Mouse (Mus musculus) brain, embryonic 14.5 days (tissue): Measurements from ENCODE around the gene March4.

Experiments
- CTCF ChIP-seq: fragments of 200-500 bp; IDR thresholded peaks from 2 replicates; pipeline ENCODE4 v1.5.1; 2012; ENCODE audit warnings: inconsistent platforms, mild to moderate bottlenecking, moderate library complexity, borderline replicate concordance; ENCODE audit not compliant: insufficient read depth, insufficient read length; ENCODE audit errors: extremely low read depth
- POLR2A ChIP-seq: fragments of 200-500 bp; IDR thresholded peaks from 2 replicates; pipeline ENCODE4 v1.6.1; 2012; ENCODE audit warnings: mild to moderate bottlenecking, inconsistent platforms, borderline replicate concordance; ENCODE audit not compliant: poor library complexity, insufficient read depth, insufficient read length, severe bottlenecking; ENCODE audit errors: extremely low read depth

DNA sequence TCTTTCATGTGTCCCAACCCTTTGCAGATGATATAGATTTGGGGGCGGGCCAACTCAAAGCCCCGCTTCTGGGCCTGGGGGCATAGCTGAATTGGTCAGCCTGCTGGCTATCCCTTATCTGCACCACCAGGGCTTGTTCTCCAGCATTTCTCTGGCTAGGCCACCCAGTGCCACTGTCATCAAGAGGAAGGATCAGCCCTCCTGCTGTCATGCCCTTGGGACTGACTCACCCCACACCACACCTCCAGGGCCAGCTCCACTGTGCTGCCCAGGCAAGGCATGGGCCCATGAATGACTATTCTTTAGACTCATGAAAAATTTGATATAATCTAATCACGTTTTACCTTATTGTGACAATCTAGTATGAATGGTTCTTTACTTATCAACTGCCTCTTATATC lies 19.7 kb upstream of the March4 start:
- TF ChIP-seq CTCF (no peak), POLR2A (no peak)
